Mouse (Mus musculus) erythroblast, adult 5-6 weeks (primary cell): ENCODE results near the gene Gm20388. TPM values are rescaled to one million over a fixed set of nuclear protein-coding genes. Genes with fewer than 3 reads are reported as not detected.

Experiments used
- ATAC-seq: replicated peaks from 2 replicates; pipeline ENCODE4 v1.8.0; 2016; ENCODE audit warnings: moderate number of reproducible peaks, mild to moderate bottlenecking, moderate TSS enrichment, inconsistent platforms; ENCODE audit not compliant: poor library complexity, low FRiP score, severe bottlenecking
- total RNA-seq, 2 experiments: library from RNA; stranded (forward) in 1 of 2; stranded (reverse) in 1 of 2; fragments of 150-400 nt in 1 of 2; fragments of 200-764, 138-1000 nt in 1 of 2; gene quantifications; 2 replicates each; pipeline versions ENCODE4 v1.2.3 to v1.2.4; 2015 to 2017; ENCODE audit warnings: low replicate concordance in 2 of 2

Gm20388 gene
- total RNA-seq, 2 experiments from 2014 or later: 2.9 to 7.8 TPM

GRCm38 (mm10) chr8:122749333-122749958 is 2838.8 kb downstream of the Gm20388 start:
- no peak for ATAC-seq

- ATAC-seq: no peak
These were observed 2840.7 kb downstream of the Gm20388 start for GRCm38 (mm10) chr8:122751342-122751741.

- ATAC-seq: no peak
These were observed 2841.6 kb downstream of the Gm20388 start for GRCm38 (mm10) chr8:122752111-122752721.

DNA sequence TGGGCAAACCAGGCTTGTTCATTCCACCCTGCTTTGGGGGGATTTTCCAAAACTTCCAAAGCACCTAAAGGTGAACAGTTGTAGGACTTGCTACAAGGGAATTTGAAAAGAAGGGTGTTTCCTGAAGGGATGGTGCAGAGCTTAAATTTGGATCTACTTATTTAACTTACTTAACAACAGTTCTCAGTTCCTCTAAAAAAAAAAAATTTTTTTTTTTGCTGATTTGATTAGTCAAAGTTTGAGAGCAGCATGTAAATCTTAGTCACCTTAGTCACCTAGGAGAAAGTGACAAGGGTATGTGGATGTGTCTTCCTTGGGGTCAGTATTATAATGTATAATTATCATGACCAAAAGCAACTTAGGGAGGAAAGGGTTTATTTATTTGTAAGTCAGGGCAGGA is 2848.0 kb downstream of the Gm20388 start:
- ATAC-seq: no peak

DNA sequence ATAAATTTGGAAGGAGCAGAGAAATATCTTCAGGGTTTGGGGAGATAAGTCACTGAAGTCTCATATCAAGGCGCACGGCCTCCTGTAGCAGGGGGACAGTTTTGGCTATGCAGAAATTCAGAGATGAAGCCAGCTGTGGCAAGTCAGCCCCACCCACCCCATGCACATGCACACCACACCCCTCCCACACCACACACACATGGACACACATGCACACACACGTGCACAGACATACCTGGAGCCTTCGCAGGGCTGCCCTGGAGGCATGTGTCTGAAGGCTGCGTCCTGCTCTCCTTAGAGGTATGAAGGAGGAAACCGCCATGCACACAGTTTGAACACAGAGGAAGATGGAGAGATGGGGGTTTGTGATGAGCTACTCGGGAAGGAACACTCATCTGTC is 2849.5 kb downstream of the Gm20388 start:
- ATAC-seq: no peak

GRCm38 (mm10) chr8:122761109-122761508 is 2850.5 kb downstream of the Gm20388 start:
- no peak for ATAC-seq

DNA sequence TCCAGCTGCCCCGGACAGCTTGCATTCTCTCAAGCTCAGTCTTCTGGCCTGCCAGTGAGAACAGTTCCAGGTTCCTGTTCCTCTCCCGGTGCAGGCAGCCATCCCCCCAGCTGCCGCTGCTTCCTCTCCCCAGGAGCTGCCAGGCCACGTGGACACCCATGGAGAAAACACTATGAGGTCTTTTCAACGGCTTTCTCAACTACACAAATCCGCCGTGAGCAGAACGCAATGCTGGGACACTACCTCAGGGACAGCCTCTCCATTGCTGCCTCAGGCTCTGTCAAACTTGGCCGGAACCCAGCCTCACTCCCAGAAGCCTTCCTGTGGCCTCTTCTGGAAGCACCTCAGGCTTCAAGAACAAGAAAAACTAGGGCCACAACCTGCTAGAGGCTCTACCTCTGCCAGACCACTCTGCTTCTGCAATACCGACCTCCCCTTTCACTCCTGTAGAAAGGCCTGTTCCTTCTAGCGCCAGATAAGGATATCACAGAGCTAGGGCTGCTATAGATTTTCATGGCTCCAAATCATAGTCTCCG is 2852.2 kb downstream of the Gm20388 start:
- ATAC-seq: no peak

- no peak for ATAC-seq
These were observed 2852.7 kb downstream of the Gm20388 start for GRCm38 (mm10) chr8:122763267-122763738.

- ATAC-seq: no peak
These were observed 2854.3 kb downstream of the Gm20388 start for GRCm38 (mm10) chr8:122764790-122765474.

GRCm38 (mm10) chr8:122766189-122766588 is 2855.5 kb downstream of the Gm20388 start:
- ATAC-seq: no peak

- 0 out of 2 replicates have a peak, but pooled peaks have one; percentile 15 for ATAC-seq
These were observed 2856.1 kb downstream of the Gm20388 start for GRCm38 (mm10) chr8:122766647-122767200.

GRCm38 (mm10) chr8:122767229-122767628 is 2856.6 kb downstream of the Gm20388 start:
- no peak for ATAC-seq

GRCm38 (mm10) chr8:122769251-122770058 is 2858.8 kb downstream of the Gm20388 start:
- ATAC-seq: no peak

DNA sequence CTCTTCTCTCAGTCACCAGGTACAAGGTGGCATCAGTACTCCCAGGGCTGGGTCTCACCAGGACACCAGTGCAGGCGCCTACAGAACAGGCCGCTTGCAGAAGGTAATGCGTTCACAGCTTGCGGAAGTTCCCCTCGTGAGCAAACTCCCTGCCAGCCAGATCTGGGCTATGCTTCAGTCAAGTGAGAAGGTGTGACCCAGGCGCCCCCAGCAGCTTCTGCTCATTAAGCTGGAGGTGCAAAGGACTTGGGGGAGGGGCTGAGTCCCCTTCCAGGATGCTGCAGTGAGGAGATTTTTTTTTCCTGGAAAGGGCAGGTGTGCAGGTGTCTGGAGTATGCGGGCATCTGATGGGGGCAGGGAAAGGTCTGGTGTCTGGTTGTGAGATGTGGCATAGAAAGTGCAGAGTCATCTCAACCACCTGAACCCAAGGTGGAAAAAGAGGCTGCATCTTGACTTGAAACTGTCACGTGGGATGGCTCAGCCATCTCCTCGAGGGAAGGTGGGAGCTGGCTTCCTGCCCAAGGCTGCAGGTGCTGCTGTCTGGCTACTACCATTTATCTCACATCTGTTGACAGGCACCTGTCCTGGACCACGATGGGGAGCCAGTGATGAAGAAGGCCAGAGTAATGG is 2861.9 kb downstream of the Gm20388 start:
- peak; percentile 27; the same call in 1 of the 2 replicates for ATAC-seq

- peak; percentile 14; the same call in 1 of the 2 replicates for ATAC-seq
These were observed 2864.9 kb downstream of the Gm20388 start, which contains the start of gene Acsf3 for GRCm38 (mm10) chr8:122775285-122776155. Gene Acsf3 (plus strand): TSS chr8:122775486.

- no peak for ATAC-seq
These were observed 2867.1 kb downstream of the Gm20388 start for GRCm38 (mm10) chr8:122777701-122778100.

GRCm38 (mm10) chr8:122778703-122779239 is 2868.1 kb downstream of the Gm20388 start:
- ATAC-seq: peak; percentile 24; the same call in 1 of the 2 replicates

- no peak for ATAC-seq
These were observed 2868.6 kb downstream of the Gm20388 start for GRCm38 (mm10) chr8:122779255-122779654.
